Mouse (Mus musculus) cerebellum, adult (tissue): Measurements from ENCODE around the gene Thoc5.

ENCODE experiments used
- ATAC-seq: cut with Nextera tagmentation; 2 replicates; pipeline ENCODE4 v1.9.2; 2017; ENCODE audit warnings: mild to moderate bottlenecking, moderate library complexity, mixed read lengths; ENCODE audit not compliant: insufficient number of reproducible peaks, low FRiP score, low TSS enrichment

The Thoc5 gene

GRCm38 (mm10) chr11:4901956-4902355 is 6.8 kb downstream of the Thoc5 start:
- ATAC-seq = no peak

GRCm38 (mm10) chr11:4906231-4906630 is 11.1 kb downstream of the Thoc5 start:
- no peak for ATAC-seq

- ATAC-seq = no peak
These were observed 20.9 kb downstream of the Thoc5 start for GRCm38 (mm10) chr11:4916068-4916467.

- no peak; the same call in 1 of the 2 replicates for ATAC-seq
These were observed 26.2 kb downstream of the Thoc5 start for GRCm38 (mm10) chr11:4921281-4921680.

GRCm38 (mm10) chr11:4921751-4922150 is 26.6 kb downstream of the Thoc5 start:
- ATAC-seq = no peak

GRCm38 (mm10) chr11:4927224-4927623 is 32.1 kb downstream of the Thoc5 start:
- no peak for ATAC-seq

- ATAC-seq = no peak
These were observed 36.0 kb downstream of the Thoc5 start for GRCm38 (mm10) chr11:4931009-4931601.

- ATAC-seq = no peak
These were observed 41.1 kb downstream of the Thoc5 start for GRCm38 (mm10) chr11:4936243-4936642.

- no peak for ATAC-seq
These were observed 51.4 kb downstream of the Thoc5 start for GRCm38 (mm10) chr11:4946530-4946929.

GRCm38 (mm10) chr11:4946947-4947812 is 52.1 kb downstream of the Thoc5 start:
- peak; percentile 66; the same call in 1 of the 2 replicates for ATAC-seq

- ATAC-seq = no peak
These were observed 52.7 kb downstream of the Thoc5 start, which contains the start of gene Nefh for GRCm38 (mm10) chr11:4947813-4948174. Gene Nefh (minus strand): TSS chr11:4948064.

- ATAC-seq = no peak
These were observed 53.7 kb downstream of the Thoc5 start for GRCm38 (mm10) chr11:4948792-4949191.

GRCm38 (mm10) chr11:4949256-4950044 is 54.3 kb downstream of the Thoc5 start:
- no peak for ATAC-seq

GRCm38 (mm10) chr11:4953401-4953800 is 58.3 kb downstream of the Thoc5 start:
- no peak for ATAC-seq

GRCm38 (mm10) chr11:4953918-4954317 is 58.8 kb downstream of the Thoc5 start:
- ATAC-seq = no peak

- ATAC-seq = no peak
These were observed 68.1 kb downstream of the Thoc5 start for GRCm38 (mm10) chr11:4963099-4963808.

GRCm38 (mm10) chr11:4966325-4966724 is 71.2 kb downstream of the Thoc5 start:
- ATAC-seq = no peak

- no peak for ATAC-seq
These were observed 71.8 kb downstream of the Thoc5 start for GRCm38 (mm10) chr11:4966888-4967287.

- ATAC-seq = no peak
These were observed 72.4 kb downstream of the Thoc5 start for GRCm38 (mm10) chr11:4967549-4967948.

GRCm38 (mm10) chr11:4968376-4968775 is 73.3 kb downstream of the Thoc5 start:
- peak; percentile 36; the same call in 1 of the 2 replicates for ATAC-seq
